Mouse (Mus musculus): ENCODE data around the gene Elmo1.

The Elmo1 gene

GRCm38 (mm10) chr13:20212665-20213064 is 122.3 kb downstream of the Elmo1 start:
- DNase-seq = no peak

- no peak for DNase-seq
Observed at GRCm38 (mm10) chr13:20213861-20214260, 123.5 kb downstream of the Elmo1 start.

GRCm38 (mm10) chr13:20217453-20218090 is 127.2 kb downstream of the Elmo1 start:
- DNase-seq = no peak

- DNase-seq = no peak
Observed at GRCm38 (mm10) chr13:20218126-20218525, 127.7 kb downstream of the Elmo1 start.

GRCm38 (mm10) chr13:20220414-20220813 is 130.0 kb downstream of the Elmo1 start:
- no peak for DNase-seq

- no peak for DNase-seq
Observed at GRCm38 (mm10) chr13:20227923-20228705, 137.7 kb downstream of the Elmo1 start.

GRCm38 (mm10) chr13:20231837-20232728 is 141.7 kb downstream of the Elmo1 start:
- no peak for DNase-seq

- no peak for DNase-seq
Observed at GRCm38 (mm10) chr13:20233707-20234106, 143.3 kb downstream of the Elmo1 start.

- no peak for DNase-seq
Observed at GRCm38 (mm10) chr13:20237615-20238014, 147.2 kb downstream of the Elmo1 start.

GRCm38 (mm10) chr13:20238146-20238545 is 147.8 kb downstream of the Elmo1 start:
- no peak for DNase-seq

- no peak for DNase-seq
Observed at GRCm38 (mm10) chr13:20238743-20239142, 148.3 kb downstream of the Elmo1 start.

GRCm38 (mm10) chr13:20250069-20250668 is 159.8 kb downstream of the Elmo1 start:
- no peak for DNase-seq

GRCm38 (mm10) chr13:20254911-20255310 is 164.5 kb downstream of the Elmo1 start:
- DNase-seq = no peak

- DNase-seq = no peak
Observed at GRCm38 (mm10) chr13:20255380-20255779, 165.0 kb downstream of the Elmo1 start.

GRCm38 (mm10) chr13:20256613-20257012 is 166.2 kb downstream of the Elmo1 start:
- no peak for DNase-seq

- no peak for DNase-seq
Observed at GRCm38 (mm10) chr13:20257562-20258525, 167.4 kb downstream of the Elmo1 start.

- DNase-seq = no peak
Observed at GRCm38 (mm10) chr13:20263173-20263572, 172.8 kb downstream of the Elmo1 start.

- no peak for DNase-seq
Observed at GRCm38 (mm10) chr13:20270148-20270547, 179.8 kb downstream of the Elmo1 start.

- no peak for DNase-seq
Observed at GRCm38 (mm10) chr13:20271799-20272198, 181.4 kb downstream of the Elmo1 start.

GRCm38 (mm10) chr13:20272562-20272961 is 182.2 kb downstream of the Elmo1 start:
- DNase-seq = no peak

- no peak for DNase-seq
Observed at GRCm38 (mm10) chr13:20279889-20280288, 189.5 kb downstream of the Elmo1 start.

GRCm38 (mm10) chr13:20283891-20284290 is 193.5 kb downstream of the Elmo1 start:
- DNase-seq = no peak
